Mouse (Mus musculus) cerebellum, adult 9-10 months (tissue): ENCODE measurements around the gene Hid1.
A peak's percentile ranks its signal among the peaks of the same experiment; 100 is the strongest.

Experiments
- DNase-seq: peaks from one replicate; pipeline ENCODE4 v3.0.0; 2022

Hid1 gene

GRCm38 (mm10) chr11:115374695-115375425 lies 7.3 kb upstream of the Hid1 start:
- DNase-seq = no peak

GRCm38 (mm10) chr11:115373805-115374694 lies 6.5 kb upstream of the Hid1 start:
- peak; percentile 84 for DNase-seq

GRCm38 (mm10) chr11:115372737-115373136 lies 5.2 kb upstream of the Hid1 start:
- DNase-seq = no peak

- no peak for DNase-seq
These were observed 4.5 kb upstream of the Hid1 start for GRCm38 (mm10) chr11:115372015-115372414.

GRCm38 (mm10) chr11:115371354-115371753 lies 3.8 kb upstream of the Hid1 start:
- DNase-seq = no peak

- no peak for DNase-seq
These were observed 2.8 kb upstream of the Hid1 start for GRCm38 (mm10) chr11:115370368-115370767.

GRCm38 (mm10) chr11:115366706-115367394 lies 706 bp downstream of the Hid1 start:
- peak; percentile 79 for DNase-seq

- peak; percentile 70 for DNase-seq
These were observed 1.4 kb downstream of the Hid1 start for GRCm38 (mm10) chr11:115366039-115366705.

GRCm38 (mm10) chr11:115364136-115364535 lies 3.4 kb downstream of the Hid1 start:
- DNase-seq = peak; percentile 53

- DNase-seq = no peak
These were observed 7.8 kb downstream of the Hid1 start for GRCm38 (mm10) chr11:115359726-115360125.

GRCm38 (mm10) chr11:115359293-115359692 lies 8.3 kb downstream of the Hid1 start:
- DNase-seq = peak; percentile 38

- peak; percentile 90 for DNase-seq
These were observed 9.1 kb downstream of the Hid1 start for GRCm38 (mm10) chr11:115358468-115358867.

- DNase-seq = peak; percentile 77
These were observed 13.4 kb downstream of the Hid1 start for GRCm38 (mm10) chr11:115354183-115354582.

- DNase-seq = no peak
These were observed 14.2 kb downstream of the Hid1 start for GRCm38 (mm10) chr11:115353375-115353774.

GRCm38 (mm10) chr11:115349976-115350375 lies 17.6 kb downstream of the Hid1 start:
- DNase-seq = no peak

GRCm38 (mm10) chr11:115348681-115349248 lies 18.8 kb downstream of the Hid1 start:
- DNase-seq = no peak

GRCm38 (mm10) chr11:115345515-115345914 lies 22.0 kb downstream of the Hid1 start:
- DNase-seq = no peak

- DNase-seq = no peak
These were observed 22.6 kb downstream of the Hid1 start for GRCm38 (mm10) chr11:115344967-115345366.

GRCm38 (mm10) chr11:115341866-115342265 lies 25.7 kb downstream of the Hid1 start:
- DNase-seq = no peak

GRCm38 (mm10) chr11:115341246-115341645 lies 26.3 kb downstream of the Hid1 start:
- no peak for DNase-seq

GRCm38 (mm10) chr11:115337826-115338225 lies 29.7 kb downstream of the Hid1 start:
- no peak for DNase-seq

- DNase-seq = no peak
These were observed 30.2 kb downstream of the Hid1 start for GRCm38 (mm10) chr11:115337350-115337749.
